In genomic region chr14:78482385-78483231, GRCm38 (mm10) we compare ENCODE assay signal across 8 mouse cellular contexts. TPM values are rescaled to one million over a fixed set of nuclear protein-coding genes. Genes with fewer than 3 reads are reported as not detected.
DNase-seq lines count a peak whose midpoint lies in the region; ATAC-seq lines count a peak whose summit lies in the region.

No protein-coding gene starts in this region.

- no peaks in the 10 kb centered on the region for H3K36me3 ChIP-seq in intestine, embryonic 14.5 days (ENCODE audit: control insufficient read depth, insufficient read depth, low read length)

- no peaks in the 10 kb centered on the region for H3K9me3 ChIP-seq in intestine, embryonic 14.5 days (ENCODE audit: control insufficient read depth, low read length)

- no peaks in the 10 kb centered on the region for H3K27me3 ChIP-seq in intestine, embryonic 14.5 days (replicated peaks; ENCODE audit: control insufficient read depth, insufficient read depth, low read length)

- no peak overlapping the region for H3K4me3 ChIP-seq in intestine, embryonic 14.5 days (ENCODE audit: low read depth, low read length)

- intact Hi-C loops in left cerebral cortex, postnatal 14 days (cut with DNase I), result loop anchor here (5.0 kb wide), 2 partner anchors 195 to 1340 kb away; no protein-coding TSS in a partner anchor

- no peak overlapping the region for H3K27ac ChIP-seq in intestine, embryonic 14.5 days (ENCODE audit: low read depth)

- H3K9ac ChIP-seq in intestine, embryonic 14.5 days (ENCODE audit: low read length), result no peak overlapping the region

- ATAC-seq in frontal cortex, adult (ENCODE audit: low TSS enrichment), result peak; percentile 100
- peak; percentile 78 for ATAC-seq in intestine, embryonic 14.5 days (replicated peaks; ENCODE audit: low FRiP score, low TSS enrichment, low read depth)
- peak; percentile 100 for ATAC-seq in megakaryocyte progenitor cell, adult 5-6 weeks (replicated peaks; ENCODE audit: poor library complexity)

- WGBS in intestine, embryonic 14.5 days, result 24% methylated on average over 14 of the region's 14 CpGs

- DNase-seq in gastrocnemius, adult 18-20 months (ENCODE audit: low spot score), result peak; percentile 6
- no peak for DNase-seq in gastrocnemius, adult 8-10 months (ENCODE audit: low spot score in 2 of 2)
- peak; percentile 31 for DNase-seq in cerebellum, adult 8-10 months
- peak; percentile 69 for DNase-seq in intestine, embryonic 14.5 days (ENCODE audit: low spot score)
- peak; percentile 77 to 85 for DNase-seq in left cerebral cortex, postnatal 14 days (ENCODE audit: low spot score in 2 of 2)
- DNase-seq in right cerebral cortex, postnatal 4 days, result peak; percentile 66

- H3K4me1 ChIP-seq in intestine, embryonic 14.5 days (replicated peaks; ENCODE audit: control insufficient read depth, insufficient read depth, low read length), result no peaks in the 10 kb centered on the region

- H3K4me2 ChIP-seq in intestine, embryonic 14.5 days (ENCODE audit: low read length), result peak overlapping the region; percentile 21; the same call in 1 of the 2 replicates

RNA-seq across cellular contexts. Expression of gene Akap11, which starts 54.0 kb away (rescaled TPM):
- 10 to 100 TPM; 19.7 to 25.3 TPM for total RNA-seq in gastrocnemius, adult 18-20 months (2021)
- total RNA-seq in gastrocnemius, adult 8-10 months (2022), result 10 to 100 TPM; 19.6 to 29.4 (median 23.0) TPM
- polyA plus RNA-seq in intestine, embryonic 14.5 days (2014; fragmentation: Nextera tagmentation; extraction: Ambion mirVana), result 17.9 and 18.0 TPM in 2 replicates
- 100 to 1,000 TPM; 156 to 163 TPM for total RNA-seq in left cerebral cortex, postnatal 14 days (2021)
- 40.7 and 40.8 TPM in 2 replicates for total RNA-seq in megakaryocyte progenitor cell, adult 5-6 weeks (2015)
- total RNA-seq in megakaryocyte progenitor cell, adult 5-6 weeks (2017), result 37.4 and 48.8 TPM in 2 replicates

Comparison
In these comparisons a context has a peak if more than half of its experiments do, and no peak if none do; other contexts are left out.
1. DNase-seq: peak in gastrocnemius, adult 18-20 months (single experiment), cerebellum, adult 8-10 months (single experiment), intestine, embryonic 14.5 days (single experiment), left cerebral cortex, postnatal 14 days (2 of 2) and right cerebral cortex, postnatal 4 days (single experiment); none in gastrocnemius, adult 8-10 months (0 of 2).
2. Peak in every context shown above with its lines, with median percentiles within 50 percentile points of each other: ATAC-seq.